Mouse (Mus musculus) forebrain, embryonic 11.5 days (tissue): ENCODE measurements around the gene Agtr2. TPM values are rescaled to one million over a fixed set of nuclear protein-coding genes. Genes with fewer than 3 reads are reported as not detected.
"Not testable (repeated sequence)": the region's sequence is repeated elsewhere in the genome, so short reads cannot be mapped to it uniquely, and the experiment has no call there.

ENCODE experiments used
- ATAC-seq: fragments of 200-750 bp; cut with Nextera tagmentation; replicated peaks from 2 replicates; pipeline ENCODE4 v1.8.0; 2017; ENCODE audit warnings: moderate TSS enrichment; ENCODE audit not compliant: low FRiP score
- DNase-seq: peaks from one replicate; pipeline ENCODE4 v3.0.0-alpha.2; 2017; ENCODE audit warnings: low spot score
- H3K27ac ChIP-seq: fragments of 300-500 bp; sonication (generic); 2 replicates; pipeline ENCODE4 v1.5.1; 2014; ENCODE audit warnings: low read depth, low read length
- H3K27me3 ChIP-seq: fragments of 300-500 bp; sonication (generic); 2 replicates; pipeline ENCODE4 v1.6.1; 2014; ENCODE audit warnings: mild to moderate bottlenecking, low read length, mixed read lengths; ENCODE audit not compliant: control insufficient read depth, insufficient read depth
- H3K36me3 ChIP-seq: fragments of 300-500 bp; sonication (generic); 2 replicates; pipeline ENCODE4 v1.6.1; 2014; ENCODE audit warnings: mild to moderate bottlenecking, low read length, moderate library complexity, mixed read lengths; ENCODE audit not compliant: control insufficient read depth, insufficient read depth
- H3K4me1 ChIP-seq: fragments of 300-500 bp; sonication (generic); replicated peaks from 2 replicates; pipeline ENCODE4 v1.6.1; 2014; ENCODE audit warnings: low read length, mixed read lengths; ENCODE audit not compliant: control insufficient read depth, insufficient read depth
- H3K4me2 ChIP-seq: fragments of 300-500 bp; sonication (generic); 2 replicates; pipeline ENCODE4 v1.6.1; 2014; ENCODE audit warnings: low read depth, mild to moderate bottlenecking, low read length, moderate library complexity, mixed read lengths; ENCODE audit not compliant: severe bottlenecking
- H3K4me3 ChIP-seq: fragments of 300-500 bp; sonication (generic); 2 replicates; pipeline ENCODE4 v1.5.1; 2014; ENCODE audit warnings: low read depth, low read length
- H3K9ac ChIP-seq: fragments of 300-500 bp; sonication (generic); 2 replicates; pipeline ENCODE4 v1.6.1; 2014; ENCODE audit warnings: low read length
- H3K9me3 ChIP-seq: fragments of 300-500 bp; sonication (generic); 2 replicates; pipeline ENCODE4 v1.6.1; 2016; ENCODE audit warnings: low read length, mixed read lengths; ENCODE audit not compliant: control insufficient read depth
- WGBS: fragments of 180-500 bp; shearing (Covaris S2); extraction: QIAGEN DNeasy Blood & Tissue Kit; methylation state at CpG from one replicate; pipeline ENCODE4 v1.1.7; 2014; 5-methylcytosine and 5-hydroxymethylcytosine counted together
- polyA plus RNA-seq: library from polyadenylated mRNA; unstranded; fragments of >200 nt; fragmentation: Nextera tagmentation; extraction: Ambion mirVana; gene quantifications from 2 replicates; pipeline ENCODE4 v1.2.1, GENCODE M21; 2014

Agtr2 gene
- polyA plus RNA-seq: 0.36 and 0.41 TPM in 2 replicates

GRCm38 (mm10) chrX:21484414-21484813 lies at the start of gene Agtr2:
Agtr2 (plus strand) TSS chrX:21484544.
- H3K4me2 ChIP-seq: no peak within 1 kb of the TSS
- H3K4me3 ChIP-seq: no peak within 1 kb of the TSS
- DNase-seq (no peak), ATAC-seq (no peak)
- H3K9ac ChIP-seq: no peak within 1 kb of the TSS
- no peaks in the 10 kb centered on the region for H3K27me3 ChIP-seq
- H3K4me1 ChIP-seq: no peaks in the 10 kb centered on the region
- 79% methylated on average over 5 of the region's 5 CpGs for WGBS
- no peaks in the 10 kb centered on the region for H3K9me3 ChIP-seq
- no peaks in the 10 kb centered on the region for H3K36me3 ChIP-seq
- no peak within 1 kb of the TSS for H3K27ac ChIP-seq

GRCm38 (mm10) chrX:21452519-21452918 lies 31.8 kb upstream of the Agtr2 start:
- DNase-seq (no peak), ATAC-seq (no peak)
- no peak overlapping the region for H3K4me2 ChIP-seq
- no peaks in the 10 kb centered on the region for H3K9me3 ChIP-seq
- H3K27ac ChIP-seq: no peak overlapping the region
- no peaks in the 10 kb centered on the region for H3K27me3 ChIP-seq
- no peak overlapping the region for H3K9ac ChIP-seq
- no peaks in the 10 kb centered on the region for H3K4me1 ChIP-seq
- WGBS: 72% methylated on average over 3 of the region's 3 CpGs
- no peaks in the 10 kb centered on the region for H3K36me3 ChIP-seq
- no peak overlapping the region for H3K4me3 ChIP-seq

GRCm38 (mm10) chrX:21488111-21488510 lies 3.8 kb downstream of the Agtr2 start:
- Histone ChIP-seq H3K4me1 (no peaks in the 10 kb centered on the region), H3K4me3 (no peak overlapping the region), H3K27ac (no peak overlapping the region), H3K27me3 (no peaks in the 10 kb centered on the region), H3K9ac (no peak overlapping the region), H3K4me2 (no peak overlapping the region), H3K9me3 (no peaks in the 10 kb centered on the region), H3K36me3 (no peaks in the 10 kb centered on the region)
- ATAC-seq: no peak
- WGBS: 57% methylated on average over 2 of the region's 2 CpGs
- DNase-seq: no peak

- DNase-seq (no peak), ATAC-seq (no peak)
- H3K4me1 ChIP-seq: no peaks in the 10 kb centered on the region
- no peaks in the 10 kb centered on the region for H3K9me3 ChIP-seq
- H3K27me3 ChIP-seq: no peaks in the 10 kb centered on the region
- 44% methylated on average over 2 of the region's 2 CpGs for WGBS
- H3K4me3 ChIP-seq: no peak overlapping the region
- H3K27ac ChIP-seq: no peak overlapping the region
- no peaks in the 10 kb centered on the region for H3K36me3 ChIP-seq
- H3K9ac ChIP-seq: no peak overlapping the region
- no peak overlapping the region for H3K4me2 ChIP-seq
These were observed 15.9 kb downstream of the Agtr2 start for GRCm38 (mm10) chrX:21500242-21500641.

- ATAC-seq, H3K36me3 ChIP-seq, H3K4me3 ChIP-seq, H3K4me2 ChIP-seq, H3K9ac ChIP-seq, H3K27me3 ChIP-seq, H3K9me3 ChIP-seq, H3K4me1 ChIP-seq, H3K27ac ChIP-seq, DNase-seq: not testable (repeated sequence)
- WGBS: 85% methylated on average over 2 of the region's 2 CpGs
These were observed 23.0 kb downstream of the Agtr2 start for GRCm38 (mm10) chrX:21507333-21507732.

GRCm38 (mm10) chrX:21522590-21522989 lies 38.2 kb downstream of the Agtr2 start:
- H3K4me1 ChIP-seq: no peaks in the 10 kb centered on the region
- ATAC-seq (no peak), DNase-seq (no peak)
- H3K27ac ChIP-seq: no peak overlapping the region
- H3K9me3 ChIP-seq: no peaks in the 10 kb centered on the region
- no peak overlapping the region for H3K9ac ChIP-seq
- 82% methylated on average over 4 of the region's 4 CpGs for WGBS
- H3K4me2 ChIP-seq: no peak overlapping the region
- no peaks in the 10 kb centered on the region for H3K27me3 ChIP-seq
- H3K4me3 ChIP-seq: no peak overlapping the region
- no peaks in the 10 kb centered on the region for H3K36me3 ChIP-seq

Other genes starting within 250 kb of the Agtr2 start
- gene Slc6a14, start 230.4 kb downstream of the Agtr2 start, polyA plus RNA-seq: 0.20 TPM in 1 of 2 replicates, not detected in the other